Mouse (Mus musculus): ENCODE measurements at regions not wholly inside any gene's neighbourhood (a gene's known extent, or its start where the extent isn't known, plus 50 kb on each side); places are given as distances from the start of the nearest gene placed in this dataset.
A peak's percentile ranks its signal among the peaks of the same experiment; 100 is the strongest.
"Not testable (repeated sequence)": the region's sequence is repeated elsewhere in the genome, so short reads cannot be mapped to it uniquely, and the experiment has no call there.

- no peaks in the 10 kb centered on the region for H3K36me3 ChIP-seq (ENCODE audit: control insufficient read depth, insufficient read depth)
- H3K4me3 ChIP-seq: no peak overlapping the region
- no peaks in the 10 kb centered on the region for H3K79me2 ChIP-seq (ENCODE audit: control insufficient read depth, insufficient read depth)
- no peak overlapping the region for H3ac ChIP-seq (ENCODE audit: control insufficient read depth, insufficient read length)
- TF ChIP-seq TCF3 (IDR thresholded peaks at IDR 0.05; ENCODE audit: insufficient read length, low read depth) (no peak), USF1 (IDR thresholded peaks at IDR 0.05; ENCODE audit: low read depth) (no peak), TCF12 (IDR thresholded peaks at IDR 0.05; ENCODE audit: insufficient read depth, poor library complexity, severe bottlenecking) (no peak), POLR2AphosphoS2 (IDR thresholded peaks at IDR 0.05; ENCODE audit: insufficient read length, low read depth) (no peak), SRF (IDR thresholded peaks at IDR 0.05; ENCODE audit: control insufficient read depth, insufficient read length, low read depth) (no peak), CEBPB (IDR thresholded peaks at IDR 0.05; ENCODE audit: insufficient read depth, poor library complexity, severe bottlenecking) (no peak), REST (IDR thresholded peaks at IDR 0.05; ENCODE audit: insufficient read depth, insufficient read length) (no peak), MAX (IDR thresholded peaks at IDR 0.05; ENCODE audit: low read depth) (no peak)
- H3K4me2 ChIP-seq (ENCODE audit: low read depth): no peak overlapping the region
- H3K27me3 ChIP-seq (ENCODE audit: control insufficient read depth, insufficient read depth, insufficient read length): no peaks in the 10 kb centered on the region
These were observed 116.8 kb upstream of the Mettl4 start for GRCm38 (mm10) chr17:94866630-94867029.

DNA sequence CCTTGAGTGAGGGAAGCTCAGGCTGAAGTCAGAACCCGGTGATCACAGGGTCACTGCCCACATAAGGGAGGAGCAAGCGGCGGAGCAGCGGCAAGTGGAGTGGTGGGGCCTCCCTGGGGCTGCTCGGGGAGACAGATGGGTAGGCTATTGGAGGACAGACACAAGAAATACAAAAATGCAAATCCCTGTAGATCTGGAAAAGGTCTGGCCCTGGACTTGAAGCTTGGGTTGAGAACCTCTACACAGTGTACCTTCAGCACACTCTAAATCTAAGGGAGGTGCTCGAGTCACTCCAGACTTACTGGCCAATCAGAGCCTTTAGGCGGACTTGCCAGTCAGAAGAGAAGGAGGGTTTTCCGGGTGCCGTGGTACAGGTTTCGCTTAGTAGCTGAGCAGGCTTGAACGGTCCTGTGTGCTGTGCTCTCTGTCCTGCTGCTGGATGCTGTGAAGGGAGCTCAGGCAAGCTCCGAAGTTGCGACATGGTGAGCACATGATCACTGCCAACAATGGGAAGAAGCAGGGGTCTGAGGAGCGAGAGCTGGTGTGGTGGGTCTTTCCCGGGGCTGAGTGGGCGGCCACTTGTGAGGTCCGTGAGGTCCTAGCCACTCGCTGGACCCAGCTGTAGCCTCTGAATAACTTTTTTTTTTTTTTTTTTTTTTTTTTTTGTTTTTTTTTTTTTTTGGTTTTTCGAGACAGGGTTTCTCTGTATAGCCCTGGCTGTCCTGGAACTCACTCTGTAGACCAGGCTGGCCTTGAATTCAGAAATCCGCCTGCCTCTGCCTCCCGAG, 114.9 kb upstream of the Mettl4 start:
- H3K4me2 ChIP-seq (ENCODE audit: low read depth); H3K4me3 ChIP-seq; H3K36me3 ChIP-seq (ENCODE audit: control insufficient read depth, insufficient read depth); H3K27me3 ChIP-seq (ENCODE audit: control insufficient read depth, insufficient read depth, insufficient read length); H3K79me2 ChIP-seq (ENCODE audit: control insufficient read depth, insufficient read depth); H3ac ChIP-seq (ENCODE audit: control insufficient read depth, insufficient read length): not testable (repeated sequence)

GRCm38 (mm10) chr17:94854698-94855097, 104.9 kb upstream of the Mettl4 start:
- H3ac ChIP-seq (ENCODE audit: control insufficient read depth, insufficient read length); H3K4me2 ChIP-seq (ENCODE audit: low read depth); H3K4me3 ChIP-seq: not testable (repeated sequence)

DNA sequence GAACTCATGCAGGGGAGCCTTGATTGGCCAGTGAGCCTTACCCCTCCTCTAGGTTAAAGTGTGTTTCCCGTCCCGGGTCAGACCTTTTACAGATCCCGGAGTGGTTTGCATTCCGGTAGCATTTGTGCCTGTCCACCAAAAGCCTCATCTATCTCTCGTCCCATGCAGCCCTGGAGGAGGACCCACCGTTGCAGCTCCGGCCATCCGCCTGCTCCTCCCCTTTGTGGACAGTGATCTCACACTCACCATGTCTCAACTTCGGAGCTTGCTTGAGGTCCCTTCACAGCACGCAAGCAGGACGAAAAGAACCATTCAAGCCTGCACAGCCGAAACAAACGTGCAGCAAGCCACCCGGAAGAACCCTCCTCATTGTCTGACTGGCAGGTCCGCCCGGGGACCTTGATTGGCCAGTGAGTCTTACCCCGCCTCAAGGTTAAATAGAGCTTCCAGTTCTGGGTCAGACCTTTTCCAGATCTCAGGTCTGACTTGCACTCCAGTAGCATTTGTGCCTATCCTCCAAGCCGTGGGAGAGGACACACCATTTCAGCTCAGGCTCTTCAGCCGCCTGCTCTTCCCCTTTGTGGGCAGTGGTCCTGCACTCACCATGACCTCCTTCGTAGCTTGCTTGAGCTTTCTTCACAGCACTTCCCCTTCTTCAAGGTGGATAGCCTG, 84.8 kb upstream of the Mettl4 start:
- Histone ChIP-seq H3K36me3 (ENCODE audit: control insufficient read depth, insufficient read depth) (no peaks in the 10 kb centered on the region), H3K79me2 (ENCODE audit: control insufficient read depth, insufficient read depth) (peaks cover 7% of the 10 kb centered on the region), H3K27me3 (ENCODE audit: control insufficient read depth, insufficient read depth, insufficient read length) (no peaks in the 10 kb centered on the region), H3K4me2 (ENCODE audit: low read depth) (peak overlapping the region; percentile 79), H3K4me3 (peak overlapping the region; percentile 88), H3ac (ENCODE audit: control insufficient read depth, insufficient read length) (peak overlapping the region; percentile 7)
- TF ChIP-seq MAX (IDR thresholded peaks at IDR 0.05; ENCODE audit: low read depth): no peak
- TF ChIP-seq MYOD1 (IDR thresholded peaks at IDR 0.05; ENCODE audit: control insufficient read depth in 1 of 3, insufficient read length in 2 of 3, low read depth in 2 of 3): peak in 1 of 3 experiments; percentile 13
- TF ChIP-seq REST (IDR thresholded peaks at IDR 0.05; ENCODE audit: insufficient read depth, insufficient read length): no peak
- TF ChIP-seq POLR2A (IDR thresholded peaks at IDR 0.05; ENCODE audit: insufficient read length, low read depth): peak; percentile 62
- no peak for TF ChIP-seq E2F4 (IDR thresholded peaks at IDR 0.05; ENCODE audit: insufficient read depth)
- TF ChIP-seq POLR2AphosphoS2 (IDR thresholded peaks at IDR 0.05; ENCODE audit: insufficient read length, low read depth): peak; percentile 55
- peak; percentile 48 for TF ChIP-seq SRF (IDR thresholded peaks at IDR 0.05; ENCODE audit: control insufficient read depth, insufficient read length, low read depth)
- TF ChIP-seq USF1 (IDR thresholded peaks at IDR 0.05; ENCODE audit: low read depth): no peak
- no peak for TF ChIP-seq TCF3 (IDR thresholded peaks at IDR 0.05; ENCODE audit: insufficient read length, low read depth)
- no peak for TF ChIP-seq CEBPB (IDR thresholded peaks at IDR 0.05; ENCODE audit: insufficient read depth, poor library complexity, severe bottlenecking)
- no peak for TF ChIP-seq TCF12 (IDR thresholded peaks at IDR 0.05; ENCODE audit: insufficient read depth, poor library complexity, severe bottlenecking)

More at GRCm38 (mm10) chr17:94854698-94855097, 104.9 kb upstream of the Mettl4 start:
- H3K79me2 ChIP-seq (ENCODE audit: control insufficient read depth, insufficient read depth); H3K27me3 ChIP-seq (ENCODE audit: control insufficient read depth, insufficient read depth, insufficient read length); H3K36me3 ChIP-seq (ENCODE audit: control insufficient read depth, insufficient read depth): not testable (repeated sequence)

DNA sequence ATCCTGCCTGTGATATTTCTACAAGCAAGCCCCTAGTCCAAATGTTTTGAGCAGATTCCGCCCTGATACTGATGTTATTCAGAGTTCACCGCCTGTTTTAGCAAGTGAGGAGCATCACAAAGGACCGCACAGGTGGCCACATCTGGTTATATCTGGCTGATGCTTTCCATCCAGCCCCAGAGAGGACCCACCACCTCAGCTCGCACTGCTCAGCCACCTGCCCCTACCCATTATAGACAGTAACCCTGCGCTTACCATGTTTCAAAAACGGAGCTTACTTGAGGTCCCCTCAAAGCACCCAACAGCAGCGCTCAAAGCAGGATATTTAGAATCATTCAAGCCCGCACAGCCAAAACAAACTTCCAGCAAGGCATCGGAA, 84.2 kb upstream of the Mettl4 start:
- Histone ChIP-seq H3ac (ENCODE audit: control insufficient read depth, insufficient read length) (peak overlapping the region; percentile 7), H3K4me2 (ENCODE audit: low read depth) (peak overlapping the region; percentile 78), H3K4me3 (peak overlapping the region; percentile 88)
- H3K36me3 ChIP-seq (ENCODE audit: control insufficient read depth, insufficient read depth); H3K27me3 ChIP-seq (ENCODE audit: control insufficient read depth, insufficient read depth, insufficient read length); H3K79me2 ChIP-seq (ENCODE audit: control insufficient read depth, insufficient read depth): not testable (repeated sequence)

- not testable (repeated sequence) for H3ac ChIP-seq (ENCODE audit: control insufficient read depth, insufficient read length); H3K79me2 ChIP-seq (ENCODE audit: control insufficient read depth, insufficient read depth); H3K27me3 ChIP-seq (ENCODE audit: control insufficient read depth, insufficient read depth, insufficient read length); H3K4me3 ChIP-seq; H3K36me3 ChIP-seq (ENCODE audit: control insufficient read depth, insufficient read depth); H3K4me2 ChIP-seq (ENCODE audit: low read depth)
These were observed 76.6 kb upstream of the Mettl4 start for GRCm38 (mm10) chr17:94826415-94826814.
